Comparison of ENCODE assay signal across 12 mouse cellular contexts in the genomic region with DNA sequence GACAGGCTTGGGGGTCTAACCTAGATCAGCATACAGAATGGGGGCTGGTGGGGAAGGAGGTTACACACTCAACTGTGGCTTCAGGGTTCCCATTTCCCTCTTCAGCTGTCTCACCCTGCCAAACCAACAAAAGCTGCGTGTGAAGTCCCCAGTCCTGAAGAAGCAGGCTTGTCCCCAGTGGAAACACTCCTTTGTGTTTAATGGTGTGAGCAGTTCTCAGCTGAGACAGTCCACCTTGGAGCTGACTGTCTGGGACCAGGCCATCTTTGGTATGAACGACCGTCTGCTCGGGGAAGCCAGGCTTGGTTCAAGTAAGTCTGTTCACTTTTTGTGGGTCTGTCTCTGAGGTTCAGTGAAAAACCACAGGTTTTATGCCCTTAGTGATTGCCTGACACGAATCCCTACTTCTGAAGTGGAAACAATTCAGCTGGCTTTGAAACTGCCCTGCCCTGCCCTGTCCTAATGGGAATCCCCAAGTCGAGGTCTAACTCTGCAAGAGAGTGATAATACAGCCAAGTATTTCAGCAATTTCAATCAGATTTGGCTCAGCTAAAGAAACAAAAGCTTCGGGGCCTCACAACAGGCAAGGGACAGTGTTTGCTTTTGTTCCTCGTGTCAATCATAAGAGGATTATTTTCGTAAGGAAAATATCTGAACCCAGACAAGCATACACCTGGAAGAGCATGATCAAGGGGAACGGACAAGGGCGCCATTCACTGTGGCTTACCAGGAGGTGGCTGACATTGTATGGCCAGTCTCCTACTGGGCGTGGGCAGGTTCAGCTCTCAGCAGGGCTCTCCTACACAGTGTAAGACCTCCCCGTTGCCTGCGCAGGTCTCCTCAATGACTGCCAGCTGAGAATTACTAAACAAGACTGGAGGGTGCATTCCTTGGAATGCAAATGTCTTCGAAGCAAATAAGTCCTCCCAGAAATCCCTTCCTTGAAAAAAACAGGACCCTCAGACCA. TPM values are rescaled to one million over a fixed set of nuclear protein-coding genes. Genes with fewer than 3 reads are reported as not detected.
DNase-seq lines count a peak whose midpoint lies in the region; ATAC-seq lines count a peak whose summit lies in the region.
"Had no signal": no experiment of that assay in that cellular context is flagged by ENCODE, and none has a peak within 500 bp of the region (broad histone marks: within the 10 kb centered on the region; RNA-seq: fewer than 3 reads in every experiment).

No protein-coding gene starts in this region.

- H3K27me3 ChIP-seq in intestine, embryonic 14.5 days (replicated peaks; ENCODE audit: control insufficient read depth, insufficient read depth, low read length) = no peaks in the 10 kb centered on the region
- H3K27me3 ChIP-seq in intestine, embryonic 15.5 days (replicated peaks) = no peaks in the 10 kb centered on the region
- H3K27me3 ChIP-seq: heart, embryonic 15.5 days had no signal

- no peak overlapping the region for H3K9ac ChIP-seq in intestine, embryonic 14.5 days (ENCODE audit: low read length)
- H3K9ac ChIP-seq in intestine, embryonic 15.5 days = no peak overlapping the region
- H3K9ac ChIP-seq: heart, embryonic 15.5 days had no signal

- H3K36me3 ChIP-seq in intestine, embryonic 14.5 days (ENCODE audit: control insufficient read depth, insufficient read depth, low read length) = peaks cover 31% of the 10 kb centered on the region
- peaks cover 20% of the 10 kb centered on the region for H3K36me3 ChIP-seq in intestine, embryonic 15.5 days

- DNase-seq in intestine, embryonic 14.5 days (ENCODE audit: low spot score) = peak; percentile 51
- peak; percentile 7 for DNase-seq in thymus, postnatal 14 days
- no peak for DNase-seq in thymus, postnatal 36 days
- DNase-seq in gonadal fat pad, adult 2 months (ENCODE audit: low read depth) = peak; percentile 66
- DNase-seq in spleen, postnatal 10 days (ENCODE audit: low spot score in 2 of 2) = no peak
- no peak for DNase-seq in cerebellum, adult 18-20 months
- DNase-seq: layer of hippocampus, postnatal 36 days; retina, postnatal 1 day had no signal

- WGBS in intestine, embryonic 14.5 days = 55% methylated on average over 15 of the region's 15 CpGs
- WGBS in intestine, embryonic 15.5 days = 55% methylated on average over 15 of the region's 15 CpGs

- peaks cover 3% of the 10 kb centered on the region; the same call in 1 of the 2 replicates for H3K4me1 ChIP-seq in intestine, embryonic 14.5 days (replicated peaks; ENCODE audit: control insufficient read depth, insufficient read depth, low read length)
- H3K4me1 ChIP-seq in intestine, embryonic 15.5 days (replicated peaks) = peaks cover 7% of the 10 kb centered on the region; the same call in 1 of the 2 replicates

- no peaks in the 10 kb centered on the region for H3K9me3 ChIP-seq in intestine, embryonic 14.5 days (ENCODE audit: control insufficient read depth, low read length)
- H3K9me3 ChIP-seq in intestine, embryonic 15.5 days = no peaks in the 10 kb centered on the region
- H3K9me3 ChIP-seq: heart, embryonic 15.5 days; megakaryocyte, embryonic 14.5 days had no signal

- H3K27ac ChIP-seq in intestine, embryonic 14.5 days (ENCODE audit: low read depth) = no peak overlapping the region
- H3K27ac ChIP-seq in intestine, embryonic 15.5 days = no peak overlapping the region; the same call in 1 of the 2 replicates
- H3K27ac ChIP-seq: heart, embryonic 15.5 days had no signal

- ATAC-seq in intestine, embryonic 14.5 days (replicated peaks; ENCODE audit: low FRiP score, low TSS enrichment, low read depth) = no peak
- ATAC-seq in intestine, embryonic 15.5 days = no peak
- no peak for ATAC-seq in monocyte, adult 5-6 weeks (replicated peaks; ENCODE audit: insufficient number of reproducible peaks, low FRiP score, low TSS enrichment, poor library complexity, severe bottlenecking)

- no peak overlapping the region for H3K4me3 ChIP-seq in intestine, embryonic 14.5 days (ENCODE audit: low read depth, low read length)
- H3K4me3 ChIP-seq in intestine, embryonic 15.5 days (replicated peaks) = no peak overlapping the region
- H3K4me3 ChIP-seq: heart, embryonic 15.5 days; megakaryocyte, embryonic 14.5 days had no signal

- no peak overlapping the region for H3K4me2 ChIP-seq in intestine, embryonic 14.5 days (ENCODE audit: low read length)
- H3K4me2 ChIP-seq in intestine, embryonic 15.5 days (replicated peaks) = no peak overlapping the region
- H3K4me2 ChIP-seq: heart, embryonic 15.5 days had no signal

RNA-seq across cellular contexts. Expression of a gene that starts 46.0 kb away (rescaled TPM):
- polyA plus RNA-seq in intestine, embryonic 14.5 days (2014; fragmentation: Nextera tagmentation; extraction: Ambion mirVana) = 159 and 176 TPM in 2 replicates
- 232 and 235 TPM in 2 replicates for polyA plus RNA-seq in intestine, embryonic 15.5 days (2015; fragmentation: Nextera tagmentation; extraction: Ambion mirVana)
- 93.6 and 169 TPM in 2 replicates for polyA plus RNA-seq in gonadal fat pad, adult 2 months (2012; rRNA removed)
- total RNA-seq in monocyte, adult 5-6 weeks (2017) = 389 to 480 TPM (median 421 TPM) in 3 replicates

Comparison
In these comparisons a context has a peak if more than half of its experiments do, and no peak if none do; other contexts are left out.
1. DNase-seq: peak in intestine, embryonic 14.5 days (single experiment), thymus, postnatal 14 days (single experiment) and gonadal fat pad, adult 2 months (single experiment); none in thymus, postnatal 36 days (0 of 2), spleen, postnatal 10 days (0 of 2) and cerebellum, adult 18-20 months (0 of 2).